Mouse (Mus musculus): ENCODE results near the gene Psma7. TPM values are rescaled to one million over a fixed set of nuclear protein-coding genes. Genes with fewer than 3 reads are reported as not detected.
A peak's percentile ranks its signal among the peaks of the same experiment; 100 is the strongest.

Gene Psma7
- total and polyA plus RNA-seq, 3 experiments, result 394 to 515 (median 458) TPM

GRCm38 (mm10) chr2:180087472-180087871, 45.2 kb upstream of the Psma7 start (continued):
- TF ChIP-seq CTCF (IDR thresholded peaks at IDR 0.05 in 2 of 3, conservative IDR thresholded peaks at IDR 0.05 in 1 of 3; ENCODE audit: control insufficient read depth in 1 of 3, insufficient read depth in 1 of 3, low read depth in 2 of 3, low read length in 3 of 3, poor library complexity in 1 of 3, severe bottlenecking in 1 of 3) (peak; percentile 38 to 52 (median 51)), ZMIZ1 (IDR thresholded peaks at IDR 0.05; ENCODE audit: low read depth, low read length) (no peak)

GRCm38 (mm10) chr2:180086637-180087027, 44.4 kb upstream of the Psma7 start:
- no peaks in the 10 kb centered on the region for H3K27me3 ChIP-seq (ENCODE audit: control insufficient read depth in 1 of 2, insufficient read depth in 2 of 2, low read length in 2 of 2)
- H3K36me3 ChIP-seq (ENCODE audit: control insufficient read depth in 1 of 2, insufficient read depth in 2 of 2, low read length in 2 of 2), result no peaks in the 10 kb centered on the region
- H3K4me1 ChIP-seq (ENCODE audit: control insufficient read depth in 1 of 2, insufficient read depth in 2 of 2, low read length in 2 of 2), result no peaks in the 10 kb centered on the region
- no peak overlapping the region for H3K27ac ChIP-seq (ENCODE audit: control insufficient read depth, low read depth, low read length)
- H3K9ac ChIP-seq (ENCODE audit: control insufficient read depth, low read depth, low read length, poor library complexity, severe bottlenecking), result no peak overlapping the region
- H3K4me3 ChIP-seq (ENCODE audit: control insufficient read depth in 1 of 2, insufficient read depth in 1 of 2, low read depth in 2 of 2, low read length in 2 of 2), result no peak overlapping the region
- H3K9me3 ChIP-seq (replicated peaks; ENCODE audit: insufficient read depth, low read length), result no peaks in the 10 kb centered on the region
- DNase-seq (ENCODE audit: low read depth, low spot score), result no peak
- TF ChIP-seq POLR2AphosphoS5 (IDR thresholded peaks at IDR 0.05; ENCODE audit: borderline replicate concordance, low read depth, low read length), result no peak
- no peak for TF ChIP-seq MAX (IDR thresholded peaks at IDR 0.05; ENCODE audit: low read length)
- no peak for TF ChIP-seq MAFK (IDR thresholded peaks at IDR 0.05; ENCODE audit: borderline replicate concordance, low read depth, low read length)
- no peak for TF ChIP-seq HCFC1 (IDR thresholded peaks at IDR 0.05; ENCODE audit: low read depth, low read length)
- no peak for TF ChIP-seq ZC3H11A (IDR thresholded peaks at IDR 0.05; ENCODE audit: low read depth, low read length)
- no peaks in the 10 kb centered on the region for H3K79me2 ChIP-seq (ENCODE audit: control insufficient read depth, insufficient read depth, low read length, poor library complexity)

GRCm38 (mm10) chr2:180085926-180086636, 43.8 kb upstream of the Psma7 start:
- H3K79me2 ChIP-seq (ENCODE audit: control insufficient read depth, insufficient read depth, low read length, poor library complexity), result no peaks in the 10 kb centered on the region
- H3K4me1 ChIP-seq (ENCODE audit: control insufficient read depth in 1 of 2, insufficient read depth in 2 of 2, low read length in 2 of 2), result no peaks in the 10 kb centered on the region
- no peak for DNase-seq (ENCODE audit: low read depth, low spot score)
- H3K27ac ChIP-seq (ENCODE audit: control insufficient read depth, low read depth, low read length), result no peak overlapping the region
- TF ChIP-seq GATA1 (IDR thresholded peaks at IDR 0.05; ENCODE audit: low read depth, low read length) (no peak), EP300 (IDR thresholded peaks at IDR 0.05; ENCODE audit: low read depth in 1 of 2, low read length in 2 of 2) (no peak), POLR2AphosphoS5 (IDR thresholded peaks at IDR 0.05; ENCODE audit: borderline replicate concordance, low read depth, low read length) (no peak), BHLHE40 (IDR thresholded peaks at IDR 0.05; ENCODE audit: borderline replicate concordance, low read depth, low read length) (no peak), POLR2AphosphoS2 (IDR thresholded peaks at IDR 0.05; ENCODE audit: low read length) (no peak), TAL1 (IDR thresholded peaks at IDR 0.05; ENCODE audit: low read length) (no peak), USF1 (IDR thresholded peaks at IDR 0.05; ENCODE audit: low read depth, low read length) (no peak), SMC3 (IDR thresholded peaks at IDR 0.05; ENCODE audit: low read depth, low read length) (no peak), ETS1 (IDR thresholded peaks at IDR 0.05; ENCODE audit: low read depth, low read length) (no peak), ZC3H11A (IDR thresholded peaks at IDR 0.05; ENCODE audit: low read depth, low read length) (no peak), POLR2A (IDR thresholded peaks at IDR 0.05; ENCODE audit: control insufficient read depth in 1 of 2, insufficient read depth in 1 of 2, low read depth in 1 of 2, low read length in 2 of 2, poor library complexity in 1 of 2) (no peak), ZNF384 (IDR thresholded peaks at IDR 0.05; ENCODE audit: low read depth, low read length) (no peak)
- no peaks in the 10 kb centered on the region for H3K9me3 ChIP-seq (replicated peaks; ENCODE audit: insufficient read depth, low read length)
- no peaks in the 10 kb centered on the region for H3K27me3 ChIP-seq (ENCODE audit: control insufficient read depth in 1 of 2, insufficient read depth in 2 of 2, low read length in 2 of 2)
- no peak overlapping the region for H3K4me3 ChIP-seq (ENCODE audit: control insufficient read depth in 1 of 2, insufficient read depth in 1 of 2, low read depth in 2 of 2, low read length in 2 of 2)
- no peaks in the 10 kb centered on the region for H3K36me3 ChIP-seq (ENCODE audit: control insufficient read depth in 1 of 2, insufficient read depth in 2 of 2, low read length in 2 of 2)
- H3K9ac ChIP-seq (ENCODE audit: control insufficient read depth, low read depth, low read length, poor library complexity, severe bottlenecking), result no peak overlapping the region
